Mouse (Mus musculus) ES-E14 (cell line): ENCODE measurements around the gene Olfr316. TPM values are rescaled to one million over a fixed set of nuclear protein-coding genes. Genes with fewer than 3 reads are reported as not detected.

Experiments
- DNase-seq: peaks from one replicate; pipeline ENCODE4 v3.0.0-alpha.2; 2013; ENCODE audit warnings: low read depth, low spot score
- H3K27ac ChIP-seq: 2 replicates; pipeline ENCODE4 v1.5.1; 2012; ENCODE audit warnings: low read depth, mild to moderate bottlenecking, low read length, moderate library complexity, mixed read lengths; ENCODE audit not compliant: poor library complexity, insufficient read depth, severe bottlenecking
- H3K36me3 ChIP-seq: 2 replicates; pipeline ENCODE4 v1.6.1; 2012; ENCODE audit warnings: mild to moderate bottlenecking, low read length, moderate library complexity, mixed read lengths; ENCODE audit not compliant: control insufficient read depth, poor library complexity, insufficient read depth, severe bottlenecking
- H3K4me1 ChIP-seq, 2 experiments: fragments of 150-350 bp in 1 of 2; sonication (generic) in 1 of 2; 2 replicates each; pipeline ENCODE4 v1.6.1; 2012; ENCODE audit warnings: low read length in 2 of 2, mild to moderate bottlenecking in 1 of 2, mixed read lengths in 1 of 2; ENCODE audit not compliant: control insufficient read depth in 2 of 2, insufficient read depth in 2 of 2, poor library complexity in 1 of 2
- H3K4me3 ChIP-seq, 2 experiments: fragments of 150-350 bp in 1 of 2; sonication (generic) in 1 of 2; 2 replicates each; pipeline ENCODE4 v1.5.1; 2012; ENCODE audit warnings: low read length in 2 of 2, low read depth in 1 of 2, mild to moderate bottlenecking in 1 of 2, mixed read lengths in 1 of 2; ENCODE audit not compliant: insufficient read depth in 1 of 2, poor library complexity in 1 of 2, severe bottlenecking in 1 of 2
- H3K9ac ChIP-seq: 2 replicates; pipeline ENCODE4 v1.6.1; 2012; ENCODE audit warnings: low read depth, mild to moderate bottlenecking, low read length, mixed read lengths; ENCODE audit not compliant: poor library complexity, insufficient read depth, severe bottlenecking
- H3K9me3 ChIP-seq: fragments of 150-350 bp; sonication (generic); 2 replicates; pipeline ENCODE4 v1.6.1; 2012; ENCODE audit warnings: low read depth, mild to moderate bottlenecking, low read length; ENCODE audit not compliant: control insufficient read depth, insufficient read depth
- CHD2 ChIP-seq: IDR thresholded peaks from 2 replicates; pipeline ENCODE4 v1.6.1; 2014; ENCODE audit warnings: mild to moderate bottlenecking, low read depth, low read length, inconsistent platforms
- HCFC1 ChIP-seq: IDR thresholded peaks from 2 replicates; pipeline ENCODE4 v1.6.1; 2012; ENCODE audit warnings: low read length, inconsistent platforms, borderline replicate concordance; ENCODE audit not compliant: insufficient read depth
- MAFK ChIP-seq: IDR thresholded peaks from 2 replicates; pipeline ENCODE4 v1.6.1; 2014; ENCODE audit warnings: mild to moderate bottlenecking, low read depth, low read length, inconsistent platforms; ENCODE audit not compliant: insufficient read depth
- ZC3H11A ChIP-seq: IDR thresholded peaks from 2 replicates; pipeline ENCODE4 v1.6.1; 2012; ENCODE audit warnings: low read depth, mild to moderate bottlenecking, inconsistent platforms, low read length, borderline replicate concordance
- ZNF384 ChIP-seq: IDR thresholded peaks from 2 replicates; pipeline ENCODE4 v1.6.1; 2012; ENCODE audit warnings: low read depth, low read length, inconsistent platforms
- in situ Hi-C, 2 experiments: fragments of 600-800 bp; cut with MboI; formaldehyde crosslinking; loops; one replicate each; pipeline ENCODE4 v1.15.1; 2025; ENCODE audit warnings: low sequenced_read_pairs in 2 of 2, inconsistent platforms in 1 of 2; ENCODE audit not compliant: unreplicated experiment in 2 of 2
- total RNA-seq: library from RNA; depleted of rRNA; stranded (reverse); fragments of 300-350 nt; gene quantifications from 2 replicates; pipeline ENCODE4 v1.2.3, GENCODE M21; 2012

Gene Olfr316
- total RNA-seq, 1 experiment, result not detected

- no peak for DNase-seq
- H3K4me1 ChIP-seq, result no peaks in the 10 kb centered on the region
- no peak overlapping the region for H3K27ac ChIP-seq
- H3K4me3 ChIP-seq, result no peak overlapping the region
- H3K9me3 ChIP-seq, result no peaks in the 10 kb centered on the region
- TF ChIP-seq ZNF384, result no peak
- TF ChIP-seq MAFK, result peak; percentile 42; the same call in 1 of the 2 replicates
- H3K36me3 ChIP-seq, result no peaks in the 10 kb centered on the region
- in situ Hi-C loops, result no loop called here
- no peak overlapping the region for H3K9ac ChIP-seq
Measured at GRCm38 (mm10) chr11:58790646-58791045, 38.1 kb downstream of the Olfr316 start.

GRCm38 (mm10) chr11:58795856-58796255 is 43.3 kb downstream of the Olfr316 start:
- no peaks in the 10 kb centered on the region for H3K9me3 ChIP-seq
- no peak overlapping the region for H3K9ac ChIP-seq
- no peaks in the 10 kb centered on the region for H3K4me1 ChIP-seq
- H3K27ac ChIP-seq, result no peak overlapping the region
- TF ChIP-seq CHD2, result no peak
- no peak for TF ChIP-seq MAFK
- TF ChIP-seq ZC3H11A, result no peak
- no peak for TF ChIP-seq ZNF384
- no peak for TF ChIP-seq HCFC1
- no peak overlapping the region for H3K4me3 ChIP-seq
- DNase-seq, result peak; percentile 17
- no peaks in the 10 kb centered on the region for H3K36me3 ChIP-seq
- in situ Hi-C loops, result no loop called here

- no peak overlapping the region for H3K4me3 ChIP-seq
- H3K36me3 ChIP-seq, result no peaks in the 10 kb centered on the region
- in situ Hi-C loops, result no loop called here
- H3K4me1 ChIP-seq, result peaks cover 0 to 2% of the 10 kb centered on the region in 2 experiments; a peak in 1 of 4 replicates
- no peak overlapping the region for H3K9ac ChIP-seq
- DNase-seq, result no peak
- H3K9me3 ChIP-seq, result no peaks in the 10 kb centered on the region
- H3K27ac ChIP-seq, result no peak overlapping the region
- no peak for TF ChIP-seq HCFC1
- no peak for TF ChIP-seq ZC3H11A
- TF ChIP-seq MAFK, result no peak
- no peak for TF ChIP-seq CHD2
- TF ChIP-seq ZNF384, result no peak
Measured at GRCm38 (mm10) chr11:58796850-58797249, 44.3 kb downstream of the Olfr316 start.

GRCm38 (mm10) chr11:58799747-58800146 is 47.2 kb downstream of the Olfr316 start:
- H3K36me3 ChIP-seq, result no peaks in the 10 kb centered on the region
- no peak for DNase-seq
- TF ChIP-seq ZNF384, result no peak
- TF ChIP-seq CHD2, result no peak
- no peak for TF ChIP-seq ZC3H11A
- no peak for TF ChIP-seq HCFC1
- TF ChIP-seq MAFK, result no peak
- H3K9ac ChIP-seq, result no peak overlapping the region
- in situ Hi-C loops, result no loop called here
- H3K4me3 ChIP-seq, result no peak overlapping the region
- peaks cover 0 to 5% of the 10 kb centered on the region in 2 experiments; a peak in 1 of 4 replicates for H3K4me1 ChIP-seq
- H3K27ac ChIP-seq, result no peak overlapping the region
- H3K9me3 ChIP-seq, result no peaks in the 10 kb centered on the region

- Histone ChIP-seq H3K4me1 (peaks cover 0 to 5% of the 10 kb centered on the region in 2 experiments; a peak in 1 of 4 replicates), H3K4me3 (peak within 1 kb of the TSS in 1 of 2 experiments; percentile 49; a peak in 1 of 4 replicates), H3K9ac (no peak within 1 kb of the TSS), H3K36me3 (no peaks in the 10 kb centered on the region), H3K9me3 (no peaks in the 10 kb centered on the region), H3K27ac (no peak within 1 kb of the TSS)
- no peak for TF ChIP-seq MAFK
- TF ChIP-seq ZNF384, result no peak
- no peak for TF ChIP-seq CHD2
- TF ChIP-seq HCFC1, result no peak
- no peak for TF ChIP-seq ZC3H11A
- in situ Hi-C loops, result no loop called here
- DNase-seq, result peak; percentile 50
Measured at GRCm38 (mm10) chr11:58801558-58802228, 49.2 kb downstream of the Olfr316 start, which contains the start of gene Fam183b. Gene Fam183b, minus strand, starts transcription at chr11:58801960.
